Mouse (Mus musculus) G1E (cell line): ENCODE data around the gene 6820408C15Rik. TPM values are rescaled to one million over a fixed set of nuclear protein-coding genes. Genes with fewer than 3 reads are reported as not detected.

Experiments
- ATAC-seq: 2 replicates; pipeline ENCODE4 v1.8.0; 2016; ENCODE audit warnings: mild to moderate bottlenecking; ENCODE audit not compliant: insufficient number of reproducible peaks, poor library complexity, low FRiP score, severe bottlenecking; ENCODE audit errors: extremely low read depth
- DNase-seq: peaks from one replicate; pipeline ENCODE4 v3.0.0; 2012; ENCODE audit warnings: low spot score
- H3K27me3 ChIP-seq: 2 replicates; pipeline ENCODE4 v1.6.1; 2012; ENCODE audit warnings: mild to moderate bottlenecking, low read length, inconsistent platforms; ENCODE audit not compliant: insufficient read depth
- H3K36me3 ChIP-seq: replicated peaks from 2 replicates; pipeline ENCODE3; 2012; ENCODE audit warnings: mild to moderate bottlenecking, inconsistent platforms
- H3K4me1 ChIP-seq: 2 replicates; pipeline ENCODE4 v1.6.1; 2012; ENCODE audit warnings: low read depth, low read length, inconsistent platforms, mixed read lengths; ENCODE audit not compliant: insufficient read depth
- H3K4me3 ChIP-seq: 2 replicates; pipeline ENCODE4 v1.5.1; 2012; ENCODE audit warnings: low read depth, mild to moderate bottlenecking, inconsistent platforms, low read length, moderate library complexity, mixed read lengths
- H3K9me3 ChIP-seq: replicated peaks from 2 replicates; pipeline ENCODE4 v1.6.1; 2012; ENCODE audit warnings: inconsistent platforms
- CTCF ChIP-seq: IDR thresholded peaks from 2 replicates; pipeline ENCODE4 v1.5.1; 2012; ENCODE audit warnings: low read depth, low read length, inconsistent platforms, mixed read lengths
- GATA1 ChIP-seq: IDR thresholded peaks from 2 replicates; pipeline ENCODE4 v1.6.1; 2012; ENCODE audit warnings: borderline replicate concordance, low read length, inconsistent platforms, mixed read lengths
- GATA2 ChIP-seq: IDR thresholded peaks from 2 replicates; pipeline ENCODE4 v1.6.1; 2012; ENCODE audit warnings: low read depth, low read length, inconsistent platforms, borderline replicate concordance
- POLR2AphosphoS5 ChIP-seq: IDR thresholded peaks from 2 replicates; pipeline ENCODE4 v1.6.1; 2012; ENCODE audit warnings: low read depth, low read length, inconsistent platforms; ENCODE audit not compliant: insufficient replicate concordance
- TAL1 ChIP-seq: conservative IDR thresholded peaks from 2 replicates; pipeline ENCODE4 v1.6.1; 2012; ENCODE audit warnings: low read depth, low read length, inconsistent platforms, mixed read lengths
- polyA plus RNA-seq: library from polyadenylated mRNA; stranded (reverse); fragments of >175 nt; gene quantifications from 2 replicates; pipeline ENCODE4 v1.2.3, GENCODE M21; 2012
- total RNA-seq, 2 experiments: library from RNA; stranded (forward) in 1 of 2; stranded (reverse) in 1 of 2; fragments of 200-1000 nt in 1 of 2; fragments of >200 nt in 1 of 2; fragmentation: Nextera tagmentation in 1 of 2; gene quantifications; 2 replicates each; pipeline ENCODE4 v1.2.3; 2014 to 2017

Gene 6820408C15Rik
- total and polyA plus RNA-seq, 3 experiments, result 0.18 to 3.8 (median 0.49) TPM

DNA sequence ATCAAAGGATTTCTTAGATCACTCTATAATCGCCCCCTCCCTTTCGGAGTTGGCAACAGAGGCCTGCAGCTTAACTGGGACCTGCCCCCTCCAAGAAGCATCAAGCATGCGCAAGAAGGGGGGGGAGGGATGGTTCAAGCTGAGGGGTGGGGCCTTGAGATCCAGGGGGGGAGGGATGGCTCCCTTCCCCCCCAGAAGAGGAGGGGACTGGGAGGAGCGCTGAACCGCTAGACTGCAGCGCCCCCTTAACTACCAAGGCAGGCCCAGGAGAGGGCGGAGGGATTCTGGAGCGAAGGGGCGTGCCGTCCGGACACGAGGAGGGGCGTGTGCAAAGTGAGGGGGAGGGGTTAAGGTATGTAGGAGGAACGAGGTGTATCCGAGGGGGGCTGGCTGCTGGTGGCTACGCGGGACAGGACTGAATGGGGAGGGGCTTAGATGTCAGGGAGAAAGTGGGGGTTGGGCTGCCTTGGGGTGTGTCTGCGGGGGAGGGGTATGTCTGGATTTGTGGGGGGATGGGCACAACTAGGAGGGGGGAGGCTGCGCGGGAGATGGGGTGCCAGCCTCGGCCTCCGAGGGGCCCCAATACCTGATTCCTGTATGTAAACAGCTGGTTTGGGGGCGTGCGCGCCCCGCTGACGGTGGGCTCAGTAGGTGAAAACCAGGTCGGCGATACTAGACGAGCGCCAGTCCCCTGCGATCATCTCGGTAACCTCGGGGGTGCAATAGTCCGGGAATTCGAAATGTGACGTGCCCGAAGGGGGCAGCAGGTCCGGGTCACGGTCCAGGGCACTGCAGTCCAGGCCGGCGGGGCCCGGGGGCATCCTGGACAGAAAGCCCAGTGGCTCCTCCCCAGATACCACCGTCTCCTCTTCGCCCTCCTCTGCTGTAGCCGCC is 19.0 kb upstream of the 6820408C15Rik start:
- ATAC-seq (peak; percentile 61), DNase-seq (peak; percentile 43)
- Histone ChIP-seq H3K9me3 (peaks cover 20% of the 10 kb centered on the region), H3K36me3 (peaks cover 22% of the 10 kb centered on the region), H3K4me3 (peak overlapping the region; percentile 79), H3K4me1 (peaks cover 52% of the 10 kb centered on the region), H3K27me3 (peaks cover 31% of the 10 kb centered on the region)
- no peak for TF ChIP-seq GATA2
- no peak for TF ChIP-seq POLR2AphosphoS5
- TF ChIP-seq CTCF, result no peak

DNA sequence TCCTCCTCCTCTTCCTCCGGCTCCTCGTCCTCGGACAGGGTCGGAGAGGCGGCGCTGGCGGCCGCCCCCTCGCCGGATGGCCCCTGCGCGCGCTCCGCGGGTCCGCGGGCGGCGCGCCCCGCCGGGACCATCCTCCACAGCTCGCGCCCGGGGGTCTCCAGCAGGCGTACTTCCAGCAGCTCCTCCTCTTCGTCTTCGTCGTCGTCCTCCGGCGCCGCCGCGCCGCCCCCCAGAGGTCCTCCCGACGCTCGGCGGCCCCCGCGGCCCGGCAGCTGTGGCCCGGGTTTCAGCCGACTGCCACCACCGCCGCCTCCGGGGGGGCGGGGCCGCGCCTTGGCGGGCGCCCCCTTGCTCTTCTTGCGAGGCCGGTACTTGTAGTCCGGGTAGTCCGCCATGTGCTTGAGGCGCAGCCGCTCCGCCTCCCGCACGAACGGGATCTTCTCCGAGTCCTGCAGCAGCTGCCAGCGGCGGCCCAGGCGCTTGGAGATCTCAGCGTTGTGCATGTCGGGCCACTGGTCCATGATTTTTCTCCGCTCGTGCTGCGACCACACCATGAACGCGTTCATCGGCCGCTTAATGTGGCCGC is 18.3 kb upstream of the 6820408C15Rik start:
- TF ChIP-seq GATA2 (no peak), CTCF (no peak), GATA1 (no peak), POLR2AphosphoS5 (no peak), TAL1 (no peak)
- Histone ChIP-seq H3K9me3 (peaks cover 20% of the 10 kb centered on the region), H3K4me1 (peaks cover 52% of the 10 kb centered on the region), H3K36me3 (peaks cover 22% of the 10 kb centered on the region), H3K27me3 (peaks cover 31% of the 10 kb centered on the region), H3K4me3 (peak overlapping the region; percentile 79)
- ATAC-seq (no peak), DNase-seq (peak; percentile 56)

DNA sequence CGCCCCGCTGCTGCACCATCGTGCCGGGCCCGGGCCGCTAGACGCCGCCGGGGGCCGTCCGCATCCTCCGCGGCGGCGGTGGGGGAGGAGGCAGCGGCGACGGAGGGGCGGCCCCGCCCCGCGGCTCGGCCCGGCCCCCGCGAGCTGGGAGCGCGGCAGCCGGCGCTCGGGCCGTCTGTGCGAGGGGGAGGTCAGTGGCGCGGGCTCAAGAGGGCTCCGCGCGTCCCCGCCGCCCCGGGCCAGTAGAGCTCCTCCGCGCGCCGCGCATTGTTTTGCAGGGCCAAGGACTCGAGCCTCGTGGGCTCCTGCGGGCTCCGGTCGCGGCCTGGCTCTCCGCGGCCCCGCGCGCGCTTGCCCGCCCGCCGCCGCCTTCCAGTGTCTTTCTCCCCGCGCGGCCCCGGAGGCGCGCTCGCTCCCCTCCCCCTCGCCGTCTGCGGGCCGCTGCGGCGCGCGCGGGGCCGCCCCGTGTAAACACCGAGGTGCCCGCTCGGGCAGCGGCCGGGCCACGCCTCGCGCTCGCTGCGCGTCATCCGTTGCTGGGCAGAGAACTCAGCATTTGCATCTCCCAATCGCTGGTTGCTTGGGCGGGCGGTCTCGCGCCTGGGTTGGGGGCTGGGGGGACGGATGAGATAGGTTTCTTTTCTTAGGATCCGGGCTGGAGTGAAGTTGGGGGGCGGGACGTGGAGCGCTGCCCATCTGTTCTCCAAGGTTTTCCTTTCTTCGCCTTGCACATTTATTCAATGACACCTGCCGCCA is 17.5 kb upstream of the 6820408C15Rik start, which contains the start of gene Sox12:
Gene Sox12 (minus strand): TSS at position 384 of the 756 bp plus-strand sequence.
- Histone ChIP-seq H3K27me3 (peaks cover 31% of the 10 kb centered on the region), H3K4me3 (peak within 1 kb of the TSS; percentile 79), H3K36me3 (peaks cover 22% of the 10 kb centered on the region), H3K4me1 (peaks cover 48% of the 10 kb centered on the region), H3K9me3 (peaks cover 20% of the 10 kb centered on the region)
- ATAC-seq, result peak; percentile 10; the same call in 1 of the 2 replicates
- DNase-seq, result peak; percentile 65
- no peak for TF ChIP-seq TAL1
- TF ChIP-seq GATA1, result no peak
- TF ChIP-seq CTCF, result no peak
- TF ChIP-seq POLR2AphosphoS5, result no peak
- TF ChIP-seq GATA2, result no peak

DNA sequence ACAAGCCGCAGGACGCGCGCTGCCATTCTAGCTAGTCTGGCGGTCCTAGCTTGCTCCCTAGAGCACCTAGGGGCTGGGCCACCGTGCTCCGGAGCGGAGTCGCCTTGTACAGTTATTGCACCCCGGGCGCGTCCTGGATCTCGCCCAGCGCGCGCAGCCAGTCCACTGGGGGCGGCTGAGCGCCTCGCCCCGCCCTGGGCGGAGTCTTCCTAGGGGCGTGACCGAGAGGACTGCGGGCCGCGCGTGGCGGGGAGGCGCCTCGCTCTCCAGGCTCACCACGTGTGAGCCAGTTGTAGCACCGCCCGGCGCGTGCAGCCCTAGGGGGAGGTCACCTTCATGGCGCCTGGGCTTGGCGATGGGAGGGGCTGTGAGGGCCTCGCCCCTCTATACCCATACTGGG is 16.7 kb upstream of the 6820408C15Rik start:
- ATAC-seq (peak; percentile 67), DNase-seq (peak; percentile 64)
- Histone ChIP-seq H3K4me3 (peak overlapping the region; percentile 79), H3K9me3 (peaks cover 20% of the 10 kb centered on the region), H3K4me1 (peaks cover 45% of the 10 kb centered on the region), H3K27me3 (peaks cover 31% of the 10 kb centered on the region), H3K36me3 (peaks cover 17% of the 10 kb centered on the region)
- TF ChIP-seq POLR2AphosphoS5, result no peak
- TF ChIP-seq GATA1, result no peak
- no peak for TF ChIP-seq TAL1
- no peak for TF ChIP-seq GATA2
- TF ChIP-seq CTCF, result no peak

DNA sequence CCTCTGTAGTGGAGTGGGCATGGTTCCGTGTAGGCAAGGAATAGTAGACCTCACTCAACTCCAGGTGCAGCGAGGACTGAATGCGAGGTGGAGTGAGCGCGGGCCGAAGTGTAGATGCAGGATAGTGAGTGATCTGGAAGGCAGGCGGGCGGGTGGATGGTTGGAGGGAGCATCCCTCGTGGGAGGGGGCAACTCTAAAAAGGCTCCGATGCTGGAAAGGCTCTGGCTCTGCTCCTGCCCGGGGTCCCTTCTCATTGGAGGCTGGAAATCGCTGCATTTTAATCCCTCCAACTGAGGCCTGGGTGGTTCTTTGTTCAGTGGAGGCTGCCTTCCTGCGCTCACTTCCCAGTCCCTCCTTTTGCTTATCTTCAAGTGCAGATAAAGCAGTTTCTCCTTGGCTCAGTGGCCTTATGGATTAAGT is 16.3 kb upstream of the 6820408C15Rik start:
- Histone ChIP-seq H3K4me1 (peaks cover 41% of the 10 kb centered on the region), H3K36me3 (peaks cover 13% of the 10 kb centered on the region), H3K27me3 (peaks cover 31% of the 10 kb centered on the region), H3K9me3 (peaks cover 20% of the 10 kb centered on the region), H3K4me3 (peak overlapping the region; percentile 79)
- ATAC-seq (no peak), DNase-seq (no peak)
- TF ChIP-seq GATA2 (no peak), CTCF (no peak), GATA1 (no peak), POLR2AphosphoS5 (no peak), TAL1 (no peak)

DNA sequence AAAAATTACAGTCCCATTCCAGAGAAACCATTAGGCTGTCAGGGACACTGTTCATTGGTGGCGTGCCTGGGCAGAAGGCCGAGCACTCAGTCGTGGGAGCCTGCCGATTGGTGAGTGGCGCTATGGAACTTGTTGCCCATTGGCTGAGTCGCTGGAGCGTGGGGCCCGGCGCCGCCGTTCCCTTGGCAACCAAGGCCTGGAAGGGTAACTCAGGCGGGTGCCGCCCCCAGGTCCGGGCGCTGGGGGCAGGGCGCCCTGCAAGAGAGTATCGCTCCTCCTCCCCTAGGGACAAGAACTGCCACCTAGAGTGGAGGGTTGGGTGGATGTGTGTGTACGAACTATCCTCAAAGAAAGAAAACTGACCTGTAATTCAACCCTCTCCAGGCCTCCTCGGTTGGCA is 9.3 kb upstream of the 6820408C15Rik start:
- Histone ChIP-seq H3K27me3 (no peaks in the 10 kb centered on the region), H3K9me3 (no peaks in the 10 kb centered on the region), H3K36me3 (peaks cover 8% of the 10 kb centered on the region), H3K4me1 (peaks cover 44% of the 10 kb centered on the region), H3K4me3 (peak overlapping the region; percentile 51; the same call in 1 of the 2 replicates)
- TF ChIP-seq TAL1 (no peak), POLR2AphosphoS5 (no peak), CTCF (no peak), GATA2 (no peak), GATA1 (no peak)
- peak; percentile 88 for DNase-seq
- ATAC-seq, result peak; percentile 97
